ENCODE assay signal across 7 mouse cellular contexts in genomic region chr7:141475011-141475804, GRCm38 (mm10). TPM values are rescaled to one million over a fixed set of nuclear protein-coding genes. Genes with fewer than 3 reads are reported as not detected.
DNase-seq lines count a peak whose midpoint lies in the region; ATAC-seq and TF ChIP-seq lines count a peak whose summit lies in the region.

Gene Polr2l, minus strand, starts transcription at chr7:141475132.
Gene Tspan4, plus strand, starts transcription at chr7:141475240.

- peak within 1 kb of the TSS; percentile 83 for H3K4me2 ChIP-seq in intestine, embryonic 15.5 days (replicated peaks)
- peak within 1 kb of the TSS; percentile 90 for H3K4me2 ChIP-seq in limb, embryonic 11.5 days (ENCODE audit: low read depth, severe bottlenecking)
- peak within 1 kb of the TSS; percentile 96 for H3K4me2 ChIP-seq in midbrain, embryonic 13.5 days (replicated peaks)

- H3K4me1 ChIP-seq in intestine, embryonic 15.5 days (replicated peaks) = peaks cover 42% of the 10 kb centered on the region
- peaks cover 18% of the 10 kb centered on the region for H3K4me1 ChIP-seq in limb, embryonic 11.5 days (ENCODE audit: control insufficient read depth, insufficient read depth, low read length)
- peaks cover 28% of the 10 kb centered on the region for H3K4me1 ChIP-seq in midbrain, embryonic 13.5 days (replicated peaks)
- H3K4me1 ChIP-seq in small intestine, adult 2 months (ENCODE audit: control insufficient read depth, insufficient read depth, insufficient read length, low read length) = peaks cover 22% of the 10 kb centered on the region

- intact Hi-C loops in gastrocnemius, postnatal 36 days (cut with DNase I) = no loop called here

- peak; percentile 89 for DNase-seq in adrenal gland, postnatal 10 days
- DNase-seq in embryo, embryonic 10.5 days (ENCODE audit: low spot score) = peak; percentile 89
- DNase-seq in gastrocnemius, postnatal 36 days = peak; percentile 75 to 86
- peak; percentile 89 for DNase-seq in limb, embryonic 11.5 days (ENCODE audit: low spot score)

- no peaks in the 10 kb centered on the region for H3K9me3 ChIP-seq in intestine, embryonic 15.5 days
- no peaks in the 10 kb centered on the region for H3K9me3 ChIP-seq in limb, embryonic 11.5 days (ENCODE audit: control insufficient read depth, low read length)
- no peaks in the 10 kb centered on the region for H3K9me3 ChIP-seq in midbrain, embryonic 13.5 days

- peak within 1 kb of the TSS; percentile 79 for H3K9ac ChIP-seq in intestine, embryonic 15.5 days
- peak within 1 kb of the TSS; percentile 92 for H3K9ac ChIP-seq in limb, embryonic 11.5 days (ENCODE audit: low read length)
- peak within 1 kb of the TSS; percentile 84 for H3K9ac ChIP-seq in midbrain, embryonic 13.5 days (replicated peaks)

- peak; percentile 82 for ATAC-seq in intestine, embryonic 15.5 days
- peak; percentile 49 for ATAC-seq in limb, embryonic 11.5 days (ENCODE audit: insufficient number of reproducible peaks, low FRiP score, low TSS enrichment, low read depth)
- peak; percentile 82 for ATAC-seq in midbrain, embryonic 13.5 days

- H3K4me3 ChIP-seq in intestine, embryonic 15.5 days (replicated peaks) = peak within 1 kb of the TSS; percentile 69
- H3K4me3 ChIP-seq in limb, embryonic 11.5 days (ENCODE audit: low read depth, low read length) = peak within 1 kb of the TSS; percentile 80
- H3K4me3 ChIP-seq in midbrain, embryonic 13.5 days (replicated peaks) = peak within 1 kb of the TSS; percentile 86
- H3K4me3 ChIP-seq in small intestine, adult 2 months (ENCODE audit: low read depth, low read length) = peak within 1 kb of the TSS; percentile 89

- H3K27me3 ChIP-seq in intestine, embryonic 15.5 days (replicated peaks) = no peaks in the 10 kb centered on the region
- H3K27me3 ChIP-seq in limb, embryonic 11.5 days (ENCODE audit: control insufficient read depth, insufficient read depth, low read length) = no peaks in the 10 kb centered on the region
- peaks cover 30% of the 10 kb centered on the region for H3K27me3 ChIP-seq in midbrain, embryonic 13.5 days
- H3K27me3 ChIP-seq in small intestine, adult 2 months (ENCODE audit: control insufficient read depth, insufficient read depth, low read length) = no peaks in the 10 kb centered on the region

- WGBS in intestine, embryonic 15.5 days = under 1% methylated on average over 87 of the region's 87 CpGs
- under 1% methylated on average over 85 of the region's 87 CpGs for WGBS in limb, embryonic 11.5 days
- under 1% methylated on average over 87 of the region's 87 CpGs for WGBS in midbrain, embryonic 13.5 days
- WGBS in small intestine, adult 2 months = under 1% methylated on average over 86 of the region's 87 CpGs

- H3K36me3 ChIP-seq in intestine, embryonic 15.5 days = peaks cover 17% of the 10 kb centered on the region
- peaks cover 21% of the 10 kb centered on the region for H3K36me3 ChIP-seq in limb, embryonic 11.5 days (ENCODE audit: control insufficient read depth, insufficient read depth, low read length)
- peaks cover 26% of the 10 kb centered on the region for H3K36me3 ChIP-seq in midbrain, embryonic 13.5 days
- H3K36me3 ChIP-seq in small intestine, adult 2 months (ENCODE audit: control insufficient read depth, insufficient read depth, low read length) = peaks cover 21% of the 10 kb centered on the region

- peak within 1 kb of the TSS; percentile 97 for H3K27ac ChIP-seq in intestine, embryonic 15.5 days
- H3K27ac ChIP-seq in limb, embryonic 11.5 days (replicated peaks; ENCODE audit: low read depth, low read length) = peak within 1 kb of the TSS; percentile 68
- H3K27ac ChIP-seq in midbrain, embryonic 13.5 days = peak within 1 kb of the TSS; percentile 89
- H3K27ac ChIP-seq in small intestine, adult 2 months (ENCODE audit: insufficient read depth, low read depth, low read length) = peak within 1 kb of the TSS; percentile 72

- no peak for TF ChIP-seq CTCF in small intestine, adult 2 months (IDR thresholded peaks at IDR 0.05; ENCODE audit: extremely low read depth, insufficient read length, insufficient replicate concordance, low read depth, low read length)

- TF ChIP-seq POLR2A in small intestine, adult 2 months (IDR thresholded peaks at IDR 0.05; ENCODE audit: low read depth, low read length) = peak; percentile 68

RNA-seq across cellular contexts. Expression of gene Polr2l, which starts in this region (rescaled TPM):
- 10 to 100 TPM; 58.3 to 59.7 TPM for total RNA-seq in adrenal gland, postnatal 10 days (2021)
- total RNA-seq in gastrocnemius, postnatal 36 days (2021) = 10 to 100 TPM; 53.1 to 58.7 TPM
- polyA plus RNA-seq in intestine, embryonic 15.5 days (2015; fragmentation: Nextera tagmentation; extraction: Ambion mirVana) = 57.9 and 61.9 TPM in 2 replicates
- polyA plus RNA-seq in limb, embryonic 11.5 days (2014; fragmentation: Nextera tagmentation; extraction: Ambion mirVana) = 70.9 and 73.3 TPM in 2 replicates
- polyA plus RNA-seq in midbrain, embryonic 13.5 days (2015; fragmentation: Nextera tagmentation; extraction: Ambion mirVana) = 88.2 and 91.1 TPM in 2 replicates
- polyA plus RNA-seq in small intestine, adult 2 months (2012; rRNA removed) = 29.9 and 30.2 TPM in 2 replicates

RNA-seq across cellular contexts. Expression of gene Tspan4, which starts in this region (rescaled TPM):
- total RNA-seq in adrenal gland, postnatal 10 days (2021) = 10 to 100 TPM; 53.8 to 57.1 TPM
- total RNA-seq in gastrocnemius, postnatal 36 days (2021) = 10 to 100 TPM in 1 of 2 experiments, 1 to 10 TPM in 1; 7.2 to 14.1 TPM
- polyA plus RNA-seq in intestine, embryonic 15.5 days (2015; fragmentation: Nextera tagmentation; extraction: Ambion mirVana) = 60.7 and 67.8 TPM in 2 replicates
- polyA plus RNA-seq in limb, embryonic 11.5 days (2014; fragmentation: Nextera tagmentation; extraction: Ambion mirVana) = 21.2 and 22.3 TPM in 2 replicates
- polyA plus RNA-seq in midbrain, embryonic 13.5 days (2015; fragmentation: Nextera tagmentation; extraction: Ambion mirVana) = 22.5 and 23.6 TPM in 2 replicates
- 15.7 and 16.1 TPM in 2 replicates for polyA plus RNA-seq in small intestine, adult 2 months (2012; rRNA removed)

Comparison
In these comparisons a context has a peak if more than half of its experiments do, and no peak if none do; other contexts are left out.
1. Peak in every context shown above with its lines: DNase-seq, ATAC-seq, H3K4me3 ChIP-seq and H3K27ac ChIP-seq.